Mouse (Mus musculus): ENCODE results near the gene Zfp59.

Zfp59 gene

GRCm38 (mm10) chr7:27881721-27882120 is 43.3 kb downstream of the Zfp59 start:
- DNase-seq = no peak

DNA sequence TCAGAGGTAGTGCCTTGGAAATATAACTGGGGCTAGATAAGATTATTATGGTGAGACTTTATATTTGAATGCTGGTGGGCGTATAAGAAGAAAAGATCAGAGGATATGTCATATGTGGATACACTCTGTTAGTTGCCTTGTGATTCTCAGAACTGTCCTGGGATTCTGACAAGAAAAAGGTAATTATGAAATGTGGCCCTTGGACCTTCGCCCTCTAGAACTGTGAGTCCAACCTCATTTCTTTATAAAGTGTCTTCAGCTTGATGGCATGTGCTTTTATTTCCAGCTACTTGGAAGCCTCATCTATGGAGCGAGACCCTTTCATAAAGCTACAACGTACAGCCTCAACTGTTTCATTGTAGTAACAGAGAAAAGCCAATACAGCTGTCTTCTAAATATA is 62.2 kb downstream of the Zfp59 start:
- no peak for DNase-seq

- DNase-seq = no peak
These were observed 66.8 kb downstream of the Zfp59 start for GRCm38 (mm10) chr7:27905061-27905848.
